Mouse (Mus musculus): ENCODE measurements at regions not wholly inside any gene's neighbourhood (a gene's known extent, or its start where the extent isn't known, plus 50 kb on each side); places are given as distances from the start of the nearest gene placed in this dataset.

DNA sequence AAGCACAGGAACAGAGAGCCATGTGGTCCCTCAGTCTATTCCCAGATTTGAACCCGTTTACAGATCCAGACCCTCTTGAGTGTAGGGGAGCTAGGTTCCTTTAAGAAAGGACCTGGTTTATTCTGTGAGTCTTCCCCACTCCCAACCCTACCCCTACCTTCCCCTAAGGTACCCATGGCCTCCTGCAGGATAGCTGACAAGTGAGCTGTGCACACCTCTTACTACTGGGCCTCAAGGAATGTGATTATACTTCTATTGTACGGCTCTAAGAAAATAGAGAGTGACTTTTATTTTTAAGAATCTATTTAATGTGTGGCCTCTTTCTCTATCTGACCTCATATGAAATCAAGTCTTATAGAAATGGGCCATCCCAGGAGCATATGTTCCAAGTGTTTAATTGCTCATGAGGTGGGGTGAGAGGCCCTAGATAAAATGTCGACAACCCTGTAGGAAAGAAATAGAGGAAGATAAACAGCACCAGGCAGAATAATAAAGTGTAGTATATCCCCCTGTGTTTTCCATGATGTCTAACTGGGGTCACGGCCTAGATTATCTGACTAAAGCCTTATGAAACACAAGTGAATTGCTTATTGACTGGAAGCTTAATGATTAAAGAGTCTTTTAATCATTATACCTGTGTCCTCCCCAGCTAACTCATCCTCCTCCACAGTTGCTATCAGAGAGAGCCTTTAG is 145.7 kb upstream of the Cdh5 start:
- TF ChIP-seq CTCF (IDR thresholded peaks at IDR 0.05; ENCODE audit: low read depth) (no peak), EP300 (IDR thresholded peaks at IDR 0.05; ENCODE audit: low read depth) (no peak)
